Mouse (Mus musculus) thymus, postnatal 36 days (tissue): Measurements from ENCODE around the gene Zfp472.
"Not testable (repeated sequence)": the region's sequence is repeated elsewhere in the genome, so short reads cannot be mapped to it uniquely, and the experiment has no call there.

ENCODE experiments used
- DNase-seq, 2 experiments: peaks; one replicate each; pipeline ENCODE4 v3.0.0; 2022; ENCODE audit warnings: mixed read lengths in 2 of 2

Zfp472 gene

GRCm38 (mm10) chr17:33020434-33020833 lies 54.8 kb downstream of the Zfp472 start:
- DNase-seq, result not testable (repeated sequence)
